Mouse (Mus musculus) midbrain, embryonic 12.5 days (tissue): ENCODE data around the gene Gpd1. TPM values are rescaled to one million over a fixed set of nuclear protein-coding genes. Genes with fewer than 3 reads are reported as not detected.
A peak's percentile ranks its signal among the peaks of the same experiment; 100 is the strongest.
"Not testable (repeated sequence)": the region's sequence is repeated elsewhere in the genome, so short reads cannot be mapped to it uniquely, and the experiment has no call there.

ENCODE experiments used
- ATAC-seq: fragments of 200-750 bp; cut with Nextera tagmentation; 2 replicates; pipeline ENCODE4 v1.8.0; 2017; ENCODE audit warnings: low read depth, moderate TSS enrichment, moderate library complexity; ENCODE audit not compliant: low FRiP score
- H3K27ac ChIP-seq: fragments of 300-500 bp; sonication (generic); replicated peaks from 2 replicates; pipeline ENCODE4 v1.5.1; 2016; ENCODE audit warnings: mild to moderate bottlenecking
- H3K27me3 ChIP-seq: fragments of 300-500 bp; sonication (generic); 2 replicates; pipeline ENCODE4 v1.6.1; 2016; ENCODE audit warnings: mild to moderate bottlenecking
- H3K36me3 ChIP-seq: fragments of 300-500 bp; sonication (generic); 2 replicates; pipeline ENCODE4 v1.6.1; 2016
- H3K4me1 ChIP-seq: fragments of 300-500 bp; sonication (generic); 2 replicates; pipeline ENCODE4 v1.6.1; 2016
- H3K4me2 ChIP-seq: fragments of 300-500 bp; sonication (generic); replicated peaks from 2 replicates; pipeline ENCODE4 v1.6.1; 2016; ENCODE audit warnings: mild to moderate bottlenecking, moderate library complexity
- H3K4me3 ChIP-seq: fragments of 300-500 bp; sonication (generic); 2 replicates; pipeline ENCODE4 v1.5.1; 2016; ENCODE audit warnings: mild to moderate bottlenecking
- H3K9ac ChIP-seq: fragments of 300-500 bp; sonication (generic); replicated peaks from 2 replicates; pipeline ENCODE4 v1.6.1; 2016; ENCODE audit warnings: mild to moderate bottlenecking, moderate library complexity
- H3K9me3 ChIP-seq: fragments of 300-500 bp; sonication (generic); 2 replicates; pipeline ENCODE4 v1.6.1; 2016; ENCODE audit warnings: mild to moderate bottlenecking
- WGBS: fragments of 180-500 bp; shearing (Covaris S2); methylation state at CpG from one replicate; pipeline ENCODE4 v1.1.7; 2016; 5-methylcytosine and 5-hydroxymethylcytosine counted together
- polyA plus RNA-seq: library from polyadenylated mRNA; unstranded; fragments of >200 nt; fragmentation: Nextera tagmentation; extraction: Ambion mirVana; gene quantifications from 2 replicates; pipeline ENCODE4 v1.2.1, GENCODE M21; 2016

Gene Gpd1
- polyA plus RNA-seq, 1 experiment from 2014 or later = 0.75 TPM

GRCm38 (mm10) chr15:99682880-99683279, 34.4 kb upstream of the Gpd1 start:
- WGBS = 95% methylated on average over 7 of the region's 7 CpGs
- Histone ChIP-seq H3K36me3 (no peaks in the 10 kb centered on the region), H3K4me3 (no peak overlapping the region), H3K9ac (no peak overlapping the region), H3K27me3 (no peaks in the 10 kb centered on the region), H3K9me3 (no peaks in the 10 kb centered on the region), H3K27ac (no peak overlapping the region), H3K4me2 (no peak overlapping the region), H3K4me1 (peaks cover 14% of the 10 kb centered on the region)
- ATAC-seq = no peak

GRCm38 (mm10) chr15:99684156-99684555, 33.2 kb upstream of the Gpd1 start:
- WGBS = 95% methylated on average over 5 of the region's 5 CpGs
- peaks cover 5% of the 10 kb centered on the region; the same call in 1 of the 2 replicates for H3K4me1 ChIP-seq
- H3K36me3 ChIP-seq = no peaks in the 10 kb centered on the region
- H3K4me2 ChIP-seq = no peak overlapping the region
- no peaks in the 10 kb centered on the region for H3K9me3 ChIP-seq
- no peaks in the 10 kb centered on the region for H3K27me3 ChIP-seq
- ATAC-seq = no peak
- H3K9ac ChIP-seq = no peak overlapping the region
- H3K4me3 ChIP-seq = no peak overlapping the region
- no peak overlapping the region for H3K27ac ChIP-seq

- H3K9me3 ChIP-seq = no peaks in the 10 kb centered on the region
- peak; percentile 67 for ATAC-seq
- H3K9ac ChIP-seq = no peak overlapping the region
- H3K27ac ChIP-seq = 0 out of 2 replicates have a peak overlapping the region, but pooled peaks have one; percentile 6
- H3K4me2 ChIP-seq = no peak overlapping the region
- H3K36me3 ChIP-seq = no peaks in the 10 kb centered on the region
- 4% methylated on average over 4 of the region's 4 CpGs for WGBS
- peaks cover 19% of the 10 kb centered on the region for H3K4me1 ChIP-seq
- H3K4me3 ChIP-seq = no peak overlapping the region
- no peaks in the 10 kb centered on the region for H3K27me3 ChIP-seq
Measured at GRCm38 (mm10) chr15:99688712-99689111, 28.6 kb upstream of the Gpd1 start.

GRCm38 (mm10) chr15:99690924-99691323, 26.4 kb upstream of the Gpd1 start:
- Histone ChIP-seq H3K4me1 (peaks cover 30% of the 10 kb centered on the region), H3K27ac (no peak overlapping the region), H3K4me2 (no peak overlapping the region), H3K27me3 (peaks cover 5% of the 10 kb centered on the region; the same call in 1 of the 2 replicates), H3K9me3 (no peaks in the 10 kb centered on the region), H3K4me3 (no peak overlapping the region), H3K9ac (0 out of 2 replicates have a peak overlapping the region, but pooled peaks have one; percentile 16), H3K36me3 (0 out of 2 replicates have a peak, but pooled peaks cover 10% of the 10 kb centered on the region)
- ATAC-seq = no peak
- 13% methylated on average over 4 of the region's 4 CpGs for WGBS

GRCm38 (mm10) chr15:99691976-99692375, 25.3 kb upstream of the Gpd1 start:
- 0 out of 2 replicates have a peak overlapping the region, but pooled peaks have one; percentile 6 for H3K4me2 ChIP-seq
- ATAC-seq = no peak
- 0 out of 2 replicates have a peak overlapping the region, but pooled peaks have one; percentile 20 for H3K27ac ChIP-seq
- peaks cover 30% of the 10 kb centered on the region for H3K4me1 ChIP-seq
- no peak overlapping the region for H3K4me3 ChIP-seq
- H3K9me3 ChIP-seq = no peaks in the 10 kb centered on the region
- H3K27me3 ChIP-seq = peaks cover 15% of the 10 kb centered on the region
- 0 out of 2 replicates have a peak, but pooled peaks cover 19% of the 10 kb centered on the region for H3K36me3 ChIP-seq
- peak overlapping the region; percentile 12; the same call in 1 of the 2 replicates for H3K9ac ChIP-seq
- WGBS = 50% methylated on average over 9 of the region's 9 CpGs

GRCm38 (mm10) chr15:99697309-99697708, 20.0 kb upstream of the Gpd1 start:
- peaks cover 33% of the 10 kb centered on the region; the same call in 1 of the 2 replicates for H3K36me3 ChIP-seq
- H3K27ac ChIP-seq = no peak overlapping the region
- H3K4me3 ChIP-seq = no peak overlapping the region
- WGBS = 51% methylated on average over 2 of the region's 2 CpGs
- H3K4me2 ChIP-seq = no peak overlapping the region
- ATAC-seq = no peak
- peaks cover 24% of the 10 kb centered on the region for H3K4me1 ChIP-seq
- peaks cover 23% of the 10 kb centered on the region for H3K27me3 ChIP-seq
- H3K9me3 ChIP-seq = no peaks in the 10 kb centered on the region
- no peak overlapping the region for H3K9ac ChIP-seq

- Histone ChIP-seq H3K9me3 (no peaks in the 10 kb centered on the region), H3K27ac (no peak overlapping the region), H3K4me3 (no peak overlapping the region), H3K4me2 (no peak overlapping the region), H3K4me1 (peaks cover 30% of the 10 kb centered on the region), H3K27me3 (peaks cover 23% of the 10 kb centered on the region), H3K9ac (no peak overlapping the region), H3K36me3 (peaks cover 34% of the 10 kb centered on the region)
- no peak for ATAC-seq
- 40% methylated on average over 20 of the region's 20 CpGs for WGBS
Measured at GRCm38 (mm10) chr15:99698533-99699085, 18.7 kb upstream of the Gpd1 start.

GRCm38 (mm10) chr15:99699715-99700114, 17.6 kb upstream of the Gpd1 start:
- Histone ChIP-seq H3K9ac (no peak overlapping the region), H3K9me3 (no peaks in the 10 kb centered on the region), H3K36me3 (peaks cover 43% of the 10 kb centered on the region), H3K4me2 (no peak overlapping the region), H3K4me3 (no peak overlapping the region), H3K27me3 (peaks cover 23% of the 10 kb centered on the region), H3K27ac (no peak overlapping the region), H3K4me1 (peaks cover 30% of the 10 kb centered on the region)
- WGBS = 90% methylated on average over 10 of the region's 10 CpGs
- no peak for ATAC-seq

- Histone ChIP-seq H3K36me3 (peaks cover 36% of the 10 kb centered on the region), H3K27ac (no peak overlapping the region), H3K4me2 (no peak overlapping the region), H3K27me3 (peaks cover 19% of the 10 kb centered on the region), H3K9me3 (no peaks in the 10 kb centered on the region), H3K4me3 (no peak overlapping the region), H3K4me1 (peaks cover 33% of the 10 kb centered on the region), H3K9ac (no peak overlapping the region)
- WGBS = 90% methylated on average over 18 of the region's 18 CpGs
- ATAC-seq = no peak
Measured at GRCm38 (mm10) chr15:99700219-99701106, 16.9 kb upstream of the Gpd1 start.

- WGBS = 46% methylated on average over 16 of the region's 16 CpGs
- peak; percentile 0; the same call in 1 of the 2 replicates for ATAC-seq
- Histone ChIP-seq H3K36me3 (peaks cover 38% of the 10 kb centered on the region), H3K4me2 (peak overlapping the region; percentile 91), H3K27ac (peak overlapping the region; percentile 96), H3K4me3 (peak overlapping the region; percentile 85), H3K4me1 (peaks cover 33% of the 10 kb centered on the region), H3K27me3 (peaks cover 11% of the 10 kb centered on the region)
- H3K9ac ChIP-seq, H3K9me3 ChIP-seq: not testable (repeated sequence)
Measured at GRCm38 (mm10) chr15:99701640-99701998, 15.7 kb upstream of the Gpd1 start.

GRCm38 (mm10) chr15:99701999-99702900, 15.1 kb upstream of the Gpd1 start, which contains the start of gene Smarcd1:
Smarcd1 (plus strand) TSS chr15:99702129.
- Histone ChIP-seq H3K27me3 (peaks cover 5% of the 10 kb centered on the region), H3K4me1 (peaks cover 33% of the 10 kb centered on the region), H3K9me3 (no peaks in the 10 kb centered on the region), H3K36me3 (peaks cover 38% of the 10 kb centered on the region), H3K4me3 (peak within 1 kb of the TSS; percentile 85), H3K27ac (peak within 1 kb of the TSS; percentile 96), H3K4me2 (peak within 1 kb of the TSS; percentile 91), H3K9ac (peak within 1 kb of the TSS; percentile 97)
- peak; percentile 94 for ATAC-seq
- WGBS = under 1% methylated on average over 71 of the region's 71 CpGs
